In genomic region chr12:67598927-67599326, GRCm38 (mm10) we compare ENCODE assay signal across 18 mouse cellular contexts.
"Had no signal": no experiment of that assay in that cellular context is flagged by ENCODE, and none has a peak within 500 bp of the region (broad histone marks: within the 10 kb centered on the region; RNA-seq: fewer than 3 reads in every experiment).

No protein-coding gene starts in this region.

- H3K4me3 ChIP-seq: midbrain, embryonic 10.5 days; midbrain, embryonic 13.5 days; midbrain, embryonic 15.5 days; myocyte; neural tube, embryonic 13.5 days; neural tube, embryonic 15.5 days had no signal

- H3K4me2 ChIP-seq: lung, embryonic 14.5 days; midbrain, embryonic 13.5 days; midbrain, embryonic 15.5 days; neural tube, embryonic 13.5 days; neural tube, embryonic 15.5 days had no signal

- H3K36me3 ChIP-seq: midbrain, embryonic 10.5 days; midbrain, embryonic 13.5 days; midbrain, embryonic 15.5 days; neural tube, embryonic 13.5 days; neural tube, embryonic 15.5 days had no signal

- H3K9ac ChIP-seq: liver, postnatal 0 days; lung, embryonic 14.5 days; midbrain, embryonic 13.5 days; midbrain, embryonic 15.5 days; neural tube, embryonic 13.5 days; neural tube, embryonic 15.5 days had no signal

- H3K9me3 ChIP-seq: midbrain, embryonic 10.5 days; midbrain, embryonic 13.5 days; midbrain, embryonic 15.5 days; neural tube, embryonic 13.5 days; neural tube, embryonic 15.5 days had no signal

- H3K27me3 ChIP-seq: midbrain, embryonic 13.5 days; midbrain, embryonic 15.5 days; neural tube, embryonic 13.5 days; neural tube, embryonic 15.5 days had no signal

- DNase-seq: liver, postnatal 0 days; lung, embryonic 14.5 days; lung, postnatal 10 days; lung, postnatal 4 days; retina, postnatal 1 day; right cerebral cortex, adult 18-20 months; right cerebral cortex, postnatal 25 days; right cerebral cortex, postnatal 4 days; spleen, adult 18-20 months; thymus, adult 18-20 months; thymus, postnatal 14 days; thymus, postnatal 36 days had no signal

- H3K4me1 ChIP-seq: midbrain, embryonic 10.5 days; midbrain, embryonic 13.5 days; midbrain, embryonic 15.5 days; neural tube, embryonic 13.5 days; neural tube, embryonic 15.5 days had no signal

- H3K27ac ChIP-seq: midbrain, embryonic 10.5 days; midbrain, embryonic 13.5 days; midbrain, embryonic 15.5 days; neural tube, embryonic 13.5 days; neural tube, embryonic 15.5 days had no signal

- ATAC-seq: liver, postnatal 0 days; midbrain, embryonic 13.5 days; midbrain, embryonic 15.5 days had no signal
